Mouse (Mus musculus): ENCODE measurements around the gene Klrg1.

DNA sequence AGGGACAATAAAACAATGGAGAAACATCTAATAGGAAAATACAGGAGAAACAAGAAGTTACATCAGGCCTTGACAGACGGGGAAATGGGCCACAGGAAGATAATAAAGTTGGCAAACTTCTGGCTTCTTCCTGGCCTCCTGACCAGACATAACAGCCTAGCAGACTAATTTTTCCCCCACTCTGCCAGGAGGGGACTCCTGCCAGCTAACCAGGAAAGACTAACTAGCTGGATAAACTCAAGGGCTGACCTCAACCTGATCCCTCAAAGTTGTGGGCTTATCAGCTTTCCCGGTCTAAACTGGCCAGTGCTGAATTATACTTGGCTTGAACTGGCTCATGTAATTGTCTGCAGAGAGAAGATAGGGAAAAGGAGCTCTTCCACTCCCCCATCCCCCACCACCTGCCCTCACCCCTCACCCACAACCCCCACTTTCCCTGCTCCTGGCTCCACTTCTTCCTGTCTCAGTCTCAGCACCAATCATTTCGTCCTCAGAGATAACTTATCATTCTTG lies 17.0 kb upstream of the Klrg1 start:
- TF ChIP-seq TCF12 (IDR thresholded peaks at IDR 0.05; ENCODE audit: insufficient read depth, poor library complexity, severe bottlenecking) (no peak), POLR2A (IDR thresholded peaks at IDR 0.05; ENCODE audit: insufficient read length, low read depth) (no peak), MAX (IDR thresholded peaks at IDR 0.05; ENCODE audit: low read depth) (no peak), USF1 (IDR thresholded peaks at IDR 0.05; ENCODE audit: low read depth) (no peak)
